Mouse (Mus musculus): Measurements from ENCODE around the gene Cfap77.

DNA sequence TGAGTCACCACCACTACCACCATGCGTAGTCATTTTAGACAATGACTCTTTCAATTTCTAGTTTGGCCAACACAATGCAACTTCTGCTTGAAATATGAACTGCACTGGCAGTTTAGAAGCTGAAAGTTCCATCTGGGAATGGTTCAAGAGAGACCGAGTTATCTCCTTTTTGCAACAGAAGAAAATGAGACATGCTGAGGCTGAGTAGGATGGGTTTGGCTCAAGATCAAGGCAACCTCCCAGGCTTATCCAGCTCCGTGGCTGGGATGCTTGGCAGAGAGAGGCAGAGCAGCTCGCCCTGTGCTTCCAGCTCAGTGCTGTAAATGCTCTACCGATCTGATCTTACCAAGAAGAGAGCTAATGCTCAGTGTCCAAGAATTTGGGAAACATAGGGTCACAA, 29.6 kb downstream of the Cfap77 start:
- no peak for TF ChIP-seq POLR2AphosphoS2 (IDR thresholded peaks at IDR 0.05; ENCODE audit: insufficient read length, low read depth)
- no peak for TF ChIP-seq TCF12 (IDR thresholded peaks at IDR 0.05; ENCODE audit: insufficient read depth, poor library complexity, severe bottlenecking)
